Mouse (Mus musculus): ENCODE data around the gene 1700012B09Rik. TPM values are rescaled to one million over a fixed set of nuclear protein-coding genes. Genes with fewer than 3 reads are reported as not detected.

1700012B09Rik gene
- polyA plus RNA-seq, 1 experiment from 2014 or later = not detected

DNA sequence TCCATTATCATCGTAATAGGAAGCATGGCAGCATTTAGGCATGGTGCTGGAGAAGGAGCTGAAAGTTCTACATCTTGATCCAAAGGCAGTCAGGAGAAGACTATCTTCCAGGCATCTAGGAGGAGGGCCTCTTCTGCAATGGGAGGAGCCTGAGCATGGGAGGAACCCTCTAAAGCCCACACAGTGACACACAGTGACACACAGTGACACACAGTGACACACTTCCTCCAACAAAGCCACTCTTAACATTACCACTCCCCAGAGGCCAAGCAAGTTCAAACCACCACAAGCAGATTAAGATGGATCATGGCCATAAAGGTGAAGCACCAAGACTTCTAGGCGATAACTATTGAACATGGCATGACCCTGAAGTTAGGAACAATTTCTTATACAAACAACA is 1.2 kb upstream of the 1700012B09Rik start:
- no peak for ATAC-seq (ENCODE audit: low read depth)
- H3K36me3 ChIP-seq (ENCODE audit: control insufficient read depth, insufficient read depth) = no peaks in the 10 kb centered on the region
- no peak overlapping the region for H3K27ac ChIP-seq (ENCODE audit: low read length)
- WGBS (ENCODE audit: insufficient replicate concordance) = 54% methylated on average over 2 of the region's 2 CpGs
- no peaks in the 10 kb centered on the region for H3K4me1 ChIP-seq (ENCODE audit: control insufficient read depth, low read depth, low read length)
- no peak overlapping the region for H3K9ac ChIP-seq (ENCODE audit: low read depth, low read length)
- no peaks in the 10 kb centered on the region for H3K9me3 ChIP-seq (replicated peaks; ENCODE audit: control insufficient read depth, low read length)
- peaks cover 8% of the 10 kb centered on the region for H3K27me3 ChIP-seq (ENCODE audit: control insufficient read depth, insufficient read depth, low read depth, low read length)
- no peak overlapping the region for H3K4me2 ChIP-seq (ENCODE audit: low read depth, low read length)
- no peak overlapping the region for H3K4me3 ChIP-seq (ENCODE audit: low read depth, low read length)

GRCm38 (mm10) chr9:14769811-14770210 is 1.0 kb downstream of the 1700012B09Rik start:
- no peak overlapping the region for H3K27ac ChIP-seq (ENCODE audit: low read length)
- peaks cover 8% of the 10 kb centered on the region for H3K27me3 ChIP-seq (ENCODE audit: control insufficient read depth, insufficient read depth, low read depth, low read length)
- H3K9ac ChIP-seq (ENCODE audit: low read depth, low read length) = no peak overlapping the region
- H3K4me2 ChIP-seq (ENCODE audit: low read depth, low read length) = no peak overlapping the region
- no peak overlapping the region for H3K4me3 ChIP-seq (ENCODE audit: low read depth, low read length)
- WGBS (ENCODE audit: insufficient replicate concordance) = 52% methylated on average over 6 of the region's 6 CpGs
- H3K4me1 ChIP-seq (ENCODE audit: control insufficient read depth, low read depth, low read length) = no peaks in the 10 kb centered on the region
- no peaks in the 10 kb centered on the region for H3K9me3 ChIP-seq (replicated peaks; ENCODE audit: control insufficient read depth, low read length)
- no peak for ATAC-seq (ENCODE audit: low read depth)
- no peaks in the 10 kb centered on the region for H3K36me3 ChIP-seq (ENCODE audit: control insufficient read depth, insufficient read depth)

DNA sequence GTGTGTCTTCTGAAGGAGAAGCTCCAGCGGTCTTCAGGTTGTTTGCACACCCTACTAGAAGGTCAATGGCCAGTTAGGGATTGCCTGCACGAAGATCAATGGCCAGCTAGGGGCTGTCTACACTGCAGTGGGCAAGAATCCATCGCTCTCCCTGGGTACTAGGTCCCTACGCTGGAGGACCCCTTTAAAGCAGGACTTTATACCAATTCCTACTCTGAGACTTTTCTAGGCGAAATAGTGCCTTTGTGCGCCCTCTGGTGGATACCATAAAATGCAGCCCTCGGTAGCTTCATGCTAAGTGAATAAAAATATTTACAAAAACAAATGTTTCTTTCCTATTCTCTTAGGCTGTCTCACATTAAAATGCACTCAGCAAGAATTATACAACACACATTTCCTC is 6.1 kb downstream of the 1700012B09Rik start:
- Histone ChIP-seq H3K27me3 (ENCODE audit: control insufficient read depth, insufficient read depth, low read depth, low read length) (no peaks in the 10 kb centered on the region; the same call in 1 of the 2 replicates), H3K27ac (ENCODE audit: low read length) (no peak overlapping the region), H3K9ac (ENCODE audit: low read depth, low read length) (no peak overlapping the region), H3K36me3 (ENCODE audit: control insufficient read depth, insufficient read depth) (no peaks in the 10 kb centered on the region), H3K4me2 (ENCODE audit: low read depth, low read length) (no peak overlapping the region), H3K9me3 (replicated peaks; ENCODE audit: control insufficient read depth, low read length) (no peaks in the 10 kb centered on the region), H3K4me1 (ENCODE audit: control insufficient read depth, low read depth, low read length) (no peaks in the 10 kb centered on the region), H3K4me3 (ENCODE audit: low read depth, low read length) (no peak overlapping the region)
- 14% methylated on average over 7 of the region's 7 CpGs for WGBS (ENCODE audit: insufficient replicate concordance)
- ATAC-seq (ENCODE audit: low read depth) = no peak

DNA sequence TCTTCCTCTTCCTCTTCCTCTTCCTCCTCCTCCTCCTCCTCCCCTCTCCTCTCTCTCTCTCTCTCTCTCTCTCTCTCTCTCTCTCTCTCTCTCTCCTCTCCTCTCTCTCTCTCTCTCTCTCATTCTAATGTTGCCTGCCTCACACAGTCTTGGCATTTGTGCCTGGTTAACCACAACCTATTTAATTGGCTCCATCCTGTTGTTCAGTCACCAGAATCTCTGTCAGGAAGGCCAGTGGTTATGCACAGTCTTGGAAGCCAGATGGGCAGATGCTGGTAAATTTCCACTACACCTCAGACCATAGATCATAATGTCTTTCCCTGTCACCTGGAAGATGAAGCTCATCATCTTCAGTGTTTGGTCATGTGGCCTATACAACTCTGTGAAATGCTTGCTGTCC is 11.6 kb downstream of the 1700012B09Rik start:
- Histone ChIP-seq H3K4me2 (ENCODE audit: low read depth, low read length) (no peak overlapping the region), H3K4me1 (ENCODE audit: control insufficient read depth, low read depth, low read length) (no peaks in the 10 kb centered on the region), H3K9ac (ENCODE audit: low read depth, low read length) (no peak overlapping the region), H3K9me3 (replicated peaks; ENCODE audit: control insufficient read depth, low read length) (no peaks in the 10 kb centered on the region), H3K27me3 (ENCODE audit: control insufficient read depth, insufficient read depth, low read depth, low read length) (no peaks in the 10 kb centered on the region), H3K4me3 (ENCODE audit: low read depth, low read length) (no peak overlapping the region), H3K36me3 (ENCODE audit: control insufficient read depth, insufficient read depth) (no peaks in the 10 kb centered on the region), H3K27ac (ENCODE audit: low read length) (no peak overlapping the region)
- ATAC-seq (ENCODE audit: low read depth) = no peak

DNA sequence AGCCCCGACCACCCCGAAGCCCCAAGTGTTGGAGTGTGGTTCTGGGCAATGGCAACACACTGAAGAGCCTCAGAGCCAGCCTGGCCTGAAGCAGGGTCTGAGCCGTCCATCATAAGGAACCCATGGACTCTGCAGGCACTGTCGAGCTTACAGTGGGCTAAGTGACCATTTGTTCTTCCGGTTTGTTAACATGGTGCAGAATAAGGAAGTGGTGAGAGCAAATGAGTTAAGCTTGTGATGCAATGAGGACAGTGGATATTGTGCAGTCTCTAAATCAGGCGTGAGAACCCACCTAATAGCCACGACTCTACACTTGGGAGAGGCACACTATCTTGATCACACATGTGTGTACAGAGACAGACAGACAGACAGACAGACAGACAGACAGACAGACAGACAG is 12.2 kb downstream of the 1700012B09Rik start:
- Histone ChIP-seq H3K27me3 (ENCODE audit: control insufficient read depth, insufficient read depth, low read depth, low read length) (no peaks in the 10 kb centered on the region), H3K4me3 (ENCODE audit: low read depth, low read length) (no peak overlapping the region), H3K4me2 (ENCODE audit: low read depth, low read length) (no peak overlapping the region), H3K27ac (ENCODE audit: low read length) (no peak overlapping the region), H3K9ac (ENCODE audit: low read depth, low read length) (no peak overlapping the region), H3K36me3 (ENCODE audit: control insufficient read depth, insufficient read depth) (no peaks in the 10 kb centered on the region), H3K4me1 (ENCODE audit: control insufficient read depth, low read depth, low read length) (no peaks in the 10 kb centered on the region), H3K9me3 (replicated peaks; ENCODE audit: control insufficient read depth, low read length) (no peaks in the 10 kb centered on the region)
- 21% methylated on average over 7 of the region's 7 CpGs for WGBS (ENCODE audit: insufficient replicate concordance)
- ATAC-seq (ENCODE audit: low read depth) = peak; percentile 19; the same call in 1 of the 2 replicates

DNA sequence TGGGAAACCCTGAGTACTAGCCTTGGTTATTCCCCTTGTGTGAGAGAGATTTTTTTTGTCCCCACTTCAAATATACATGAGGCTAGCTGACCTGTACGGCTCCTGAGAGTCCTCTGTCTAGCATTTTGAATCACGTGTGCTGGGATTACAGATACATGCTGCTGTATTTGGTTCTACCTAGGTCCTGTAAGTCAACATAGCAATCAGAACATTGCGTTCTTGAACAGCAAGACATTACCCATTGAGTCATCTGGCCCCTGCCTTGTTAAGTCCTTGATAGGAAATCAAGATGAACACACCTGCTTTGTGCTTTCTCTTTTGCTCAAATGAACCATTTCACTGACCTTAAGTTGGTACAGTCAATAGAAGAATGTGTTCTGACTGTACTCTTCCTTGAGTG is 16.4 kb downstream of the 1700012B09Rik start:
- Histone ChIP-seq H3K36me3 (ENCODE audit: control insufficient read depth, insufficient read depth) (no peaks in the 10 kb centered on the region), H3K27ac (ENCODE audit: low read length) (no peak overlapping the region), H3K9ac (ENCODE audit: low read depth, low read length) (no peak overlapping the region), H3K27me3 (ENCODE audit: control insufficient read depth, insufficient read depth, low read depth, low read length) (peaks cover 11% of the 10 kb centered on the region; the same call in 1 of the 2 replicates), H3K4me3 (ENCODE audit: low read depth, low read length) (no peak overlapping the region), H3K4me1 (ENCODE audit: control insufficient read depth, low read depth, low read length) (no peaks in the 10 kb centered on the region), H3K4me2 (ENCODE audit: low read depth, low read length) (no peak overlapping the region), H3K9me3 (replicated peaks; ENCODE audit: control insufficient read depth, low read length) (no peaks in the 10 kb centered on the region)
- 57% methylated on average over 3 of the region's 3 CpGs for WGBS (ENCODE audit: insufficient replicate concordance)
- ATAC-seq (ENCODE audit: low read depth) = no peak

- Histone ChIP-seq H3K4me1 (ENCODE audit: control insufficient read depth, low read depth, low read length) (no peaks in the 10 kb centered on the region), H3K27ac (ENCODE audit: low read length) (no peak overlapping the region), H3K4me3 (ENCODE audit: low read depth, low read length) (no peak overlapping the region), H3K9me3 (replicated peaks; ENCODE audit: control insufficient read depth, low read length) (no peaks in the 10 kb centered on the region), H3K36me3 (ENCODE audit: control insufficient read depth, insufficient read depth) (no peaks in the 10 kb centered on the region), H3K27me3 (ENCODE audit: control insufficient read depth, insufficient read depth, low read depth, low read length) (peaks cover 11% of the 10 kb centered on the region; the same call in 1 of the 2 replicates), H3K4me2 (ENCODE audit: low read depth, low read length) (no peak overlapping the region), H3K9ac (ENCODE audit: low read depth, low read length) (no peak overlapping the region)
- no peak for ATAC-seq (ENCODE audit: low read depth)
Observed at GRCm38 (mm10) chr9:14753947-14754346, 16.9 kb downstream of the 1700012B09Rik start.

GRCm38 (mm10) chr9:14752001-14752522 is 18.8 kb downstream of the 1700012B09Rik start, which contains the start of gene Fut4:
Gene Fut4 (minus strand): TSS chr9:14752393.
- peaks cover 11% of the 10 kb centered on the region; the same call in 1 of the 2 replicates for H3K27me3 ChIP-seq (ENCODE audit: control insufficient read depth, insufficient read depth, low read depth, low read length)
- H3K4me3 ChIP-seq (ENCODE audit: low read depth, low read length) = peak within 1 kb of the TSS; percentile 59
- 1% methylated on average over 26 of the region's 28 CpGs for WGBS (ENCODE audit: insufficient replicate concordance)
- H3K36me3 ChIP-seq (ENCODE audit: control insufficient read depth, insufficient read depth) = no peaks in the 10 kb centered on the region
- peak within 1 kb of the TSS; percentile 40; the same call in 1 of the 2 replicates for H3K9ac ChIP-seq (ENCODE audit: low read depth, low read length)
- peak within 1 kb of the TSS; percentile 70 for H3K4me2 ChIP-seq (ENCODE audit: low read depth, low read length)
- no peaks in the 10 kb centered on the region for H3K4me1 ChIP-seq (ENCODE audit: control insufficient read depth, low read depth, low read length)
- ATAC-seq (ENCODE audit: low read depth) = peak; percentile 74
- H3K9me3 ChIP-seq (replicated peaks; ENCODE audit: control insufficient read depth, low read length) = no peaks in the 10 kb centered on the region
- no peak within 1 kb of the TSS for H3K27ac ChIP-seq (ENCODE audit: low read length)

DNA sequence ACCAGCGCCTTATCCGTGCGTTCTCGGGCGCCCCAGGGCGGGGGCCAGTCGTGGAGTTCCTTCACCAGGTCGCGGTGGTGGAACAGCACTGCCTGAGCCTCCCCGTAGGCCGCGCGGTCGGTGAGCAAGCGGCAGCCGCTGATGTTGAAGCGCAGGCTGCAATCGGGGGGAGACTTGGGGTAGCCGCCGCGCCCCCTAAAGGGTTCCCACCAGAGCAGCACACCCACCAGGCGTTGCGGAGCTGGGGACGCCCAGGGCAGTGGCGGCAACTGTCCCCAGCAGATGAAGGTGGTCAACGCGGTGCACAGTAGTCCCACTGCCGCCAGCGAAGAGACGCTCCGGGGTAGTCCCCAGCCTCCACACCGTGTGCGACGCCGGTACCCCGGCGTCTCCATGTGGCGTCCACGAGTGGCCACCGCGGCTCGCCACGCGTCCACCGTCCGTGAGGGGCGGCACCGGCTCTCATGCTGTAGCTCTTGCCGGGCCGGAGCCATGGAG is 19.3 kb downstream of the 1700012B09Rik start:
- no peak overlapping the region for H3K27ac ChIP-seq (ENCODE audit: low read length)
- H3K4me2 ChIP-seq (ENCODE audit: low read depth, low read length) = peak overlapping the region; percentile 70
- H3K9me3 ChIP-seq (replicated peaks; ENCODE audit: control insufficient read depth, low read length) = no peaks in the 10 kb centered on the region
- H3K4me1 ChIP-seq (ENCODE audit: control insufficient read depth, low read depth, low read length) = no peaks in the 10 kb centered on the region
- H3K27me3 ChIP-seq (ENCODE audit: control insufficient read depth, insufficient read depth, low read depth, low read length) = peaks cover 11% of the 10 kb centered on the region; the same call in 1 of the 2 replicates
- H3K4me3 ChIP-seq (ENCODE audit: low read depth, low read length) = peak overlapping the region; percentile 59
- under 1% methylated on average over 47 of the region's 50 CpGs for WGBS (ENCODE audit: insufficient replicate concordance)
- peak overlapping the region; percentile 40; the same call in 1 of the 2 replicates for H3K9ac ChIP-seq (ENCODE audit: low read depth, low read length)
- no peaks in the 10 kb centered on the region for H3K36me3 ChIP-seq (ENCODE audit: control insufficient read depth, insufficient read depth)
- peak; percentile 54 for ATAC-seq (ENCODE audit: low read depth)
